Comparison of ENCODE assay signal across 8 mouse cellular contexts in the genomic region with DNA sequence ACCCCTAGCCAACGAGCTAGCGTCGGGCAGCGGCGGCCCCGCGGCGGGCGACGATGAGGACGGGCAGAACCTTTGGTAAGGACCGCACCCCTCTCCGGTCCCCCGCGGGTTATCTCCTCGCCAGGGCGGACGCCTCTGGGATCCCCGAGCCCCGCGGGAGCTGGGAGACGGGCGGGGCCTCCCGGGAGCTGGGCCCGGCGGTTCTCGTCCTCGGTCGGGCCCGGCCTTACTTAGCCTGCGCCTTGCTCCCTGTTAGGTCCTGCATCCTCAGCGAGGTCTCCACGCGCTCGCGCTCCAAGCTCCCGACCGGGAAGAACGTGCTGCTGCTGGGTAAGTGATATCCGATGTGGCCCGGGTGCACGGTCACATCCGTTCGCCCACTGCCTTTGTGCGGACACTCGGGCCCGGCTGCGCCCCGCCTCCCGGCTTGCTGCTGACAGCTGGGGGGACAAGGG. TPM values are rescaled to one million over a fixed set of nuclear protein-coding genes. Genes with fewer than 3 reads are reported as not detected.
A peak's percentile ranks its signal among the peaks of the same experiment; 100 is the strongest.
DNase-seq lines count a peak whose midpoint lies in the region; ATAC-seq and TF ChIP-seq lines count a peak whose summit lies in the region.

No protein-coding gene starts in this region.

- peak overlapping the region; percentile 97 for H3K9ac ChIP-seq in hindbrain, embryonic 15.5 days
- H3K9ac ChIP-seq in lung, embryonic 16.5 days (ENCODE audit: low read length), result peak overlapping the region; percentile 95

- DNase-seq in adrenal gland, postnatal 14 days, result peak; percentile 74
- no peak for DNase-seq in adrenal gland, postnatal 10 days
- DNase-seq in right cerebral cortex, adult 18-20 months, result peak; percentile 52
- no peak for DNase-seq in right cerebral cortex, postnatal 4 days
- DNase-seq in thymus, postnatal 0 days (ENCODE audit: low spot score), result no peak

- peak overlapping the region; percentile 97 for H3K27ac ChIP-seq in hindbrain, embryonic 15.5 days (replicated peaks)
- H3K27ac ChIP-seq in lung, embryonic 16.5 days (ENCODE audit: low read length), result peak overlapping the region; percentile 84
- H3K27ac ChIP-seq in small intestine, adult 2 months (ENCODE audit: insufficient read depth, low read depth, low read length), result peak overlapping the region; percentile 97

- H3K4me3 ChIP-seq in hindbrain, embryonic 15.5 days, result peak overlapping the region; percentile 95
- peak overlapping the region; percentile 96 for H3K4me3 ChIP-seq in lung, embryonic 16.5 days (ENCODE audit: low read length)
- peak overlapping the region; percentile 91 for H3K4me3 ChIP-seq in small intestine, adult 2 months (ENCODE audit: low read depth, low read length)

- H3K9me3 ChIP-seq in hindbrain, embryonic 15.5 days, result no peaks in the 10 kb centered on the region
- no peaks in the 10 kb centered on the region for H3K9me3 ChIP-seq in lung, embryonic 16.5 days (ENCODE audit: control insufficient read depth, low read length)

- no peaks in the 10 kb centered on the region for H3K27me3 ChIP-seq in hindbrain, embryonic 15.5 days
- H3K27me3 ChIP-seq in lung, embryonic 16.5 days (ENCODE audit: control insufficient read depth, insufficient read depth, low read depth, low read length), result no peaks in the 10 kb centered on the region
- H3K27me3 ChIP-seq in small intestine, adult 2 months (ENCODE audit: control insufficient read depth, insufficient read depth, low read length), result no peaks in the 10 kb centered on the region

- TF ChIP-seq POLR2A in small intestine, adult 2 months (IDR thresholded peaks at IDR 0.05; ENCODE audit: low read depth, low read length), result no peak

- peaks cover 22% of the 10 kb centered on the region for H3K36me3 ChIP-seq in hindbrain, embryonic 15.5 days
- H3K36me3 ChIP-seq in lung, embryonic 16.5 days (ENCODE audit: control insufficient read depth, insufficient read depth, low read length), result no peaks in the 10 kb centered on the region; the same call in 1 of the 2 replicates
- peaks cover 8% of the 10 kb centered on the region for H3K36me3 ChIP-seq in small intestine, adult 2 months (ENCODE audit: control insufficient read depth, insufficient read depth, low read length)

- peaks cover 39% of the 10 kb centered on the region for H3K4me1 ChIP-seq in hindbrain, embryonic 15.5 days (replicated peaks)
- H3K4me1 ChIP-seq in lung, embryonic 16.5 days (replicated peaks; ENCODE audit: control insufficient read depth, insufficient read depth, low read length), result peaks cover 18% of the 10 kb centered on the region
- H3K4me1 ChIP-seq in small intestine, adult 2 months (ENCODE audit: control insufficient read depth, insufficient read depth, insufficient read length, low read length), result peaks cover 13% of the 10 kb centered on the region

- peak overlapping the region; percentile 68 for H3K4me2 ChIP-seq in hindbrain, embryonic 15.5 days
- H3K4me2 ChIP-seq in lung, embryonic 16.5 days (ENCODE audit: low read depth, low read length), result peak overlapping the region; percentile 86

- under 1% methylated on average over 43 of the region's 50 CpGs for whole genome bisulfite sequencing in hindbrain, embryonic 15.5 days
- under 1% methylated on average over 49 of the region's 50 CpGs for WGBS in lung, embryonic 16.5 days
- WGBS in small intestine, adult 2 months, result under 1% methylated on average over 50 of the region's 50 CpGs

- peak; percentile 65 for ATAC-seq in hindbrain, embryonic 15.5 days (ENCODE audit: low FRiP score, low read depth)
- ATAC-seq in lung, embryonic 16.5 days (ENCODE audit: low read depth), result peak; percentile 67

- TF ChIP-seq CTCF in small intestine, adult 2 months (IDR thresholded peaks at IDR 0.05; ENCODE audit: extremely low read depth, insufficient read length, insufficient replicate concordance, low read depth, low read length), result no peak

RNA-seq across cellular contexts. Expression of a gene that starts 0.4 kb away (rescaled TPM):
- total RNA-seq in adrenal gland, postnatal 14 days (2021), result 37.1 and 44.6 TPM in 2 replicates
- total RNA-seq in adrenal gland, postnatal 10 days (2021), result 10 to 100 TPM; 38.3 to 41.0 TPM
- polyA plus RNA-seq in hindbrain, embryonic 15.5 days (2015; fragmentation: Nextera tagmentation; extraction: Ambion mirVana), result 139 and 140 TPM in 2 replicates
- polyA plus RNA-seq in lung, embryonic 16.5 days (2015; fragmentation: Nextera tagmentation; extraction: Ambion mirVana), result 53.0 and 59.0 TPM in 2 replicates
- polyA plus RNA-seq in small intestine, adult 2 months (2012; rRNA removed), result 9.9 and 18.7 TPM in 2 replicates
- polyA plus RNA-seq in thymus, postnatal 0 days (2015; fragmentation: Nextera tagmentation; extraction: Ambion mirVana), result 43.0 and 51.4 TPM in 2 replicates

RNA-seq across cellular contexts. Expression of a gene that starts 41.9 kb away (rescaled TPM):
- total RNA-seq in adrenal gland, postnatal 14 days (2021), result 57.6 and 58.5 TPM in 2 replicates
- 10 to 100 TPM; 59.4 to 61.0 TPM for total RNA-seq in adrenal gland, postnatal 10 days (2021)
- polyA plus RNA-seq in hindbrain, embryonic 15.5 days (2015; fragmentation: Nextera tagmentation; extraction: Ambion mirVana), result 18.0 and 20.9 TPM in 2 replicates
- 67.0 and 67.8 TPM in 2 replicates for polyA plus RNA-seq in lung, embryonic 16.5 days (2015; fragmentation: Nextera tagmentation; extraction: Ambion mirVana)
- polyA plus RNA-seq in small intestine, adult 2 months (2012; rRNA removed), result 26.6 and 46.1 TPM in 2 replicates
- 92.2 and 93.4 TPM in 2 replicates for polyA plus RNA-seq in thymus, postnatal 0 days (2015; fragmentation: Nextera tagmentation; extraction: Ambion mirVana)

RNA-seq across cellular contexts. Expression of a gene that starts 49.0 kb away (rescaled TPM):
- 33.9 and 36.5 TPM in 2 replicates for total RNA-seq in adrenal gland, postnatal 14 days (2021)
- total RNA-seq in adrenal gland, postnatal 10 days (2021), result 10 to 100 TPM; 36.0 to 39.9 TPM
- polyA plus RNA-seq in hindbrain, embryonic 15.5 days (2015; fragmentation: Nextera tagmentation; extraction: Ambion mirVana), result 50.2 and 53.2 TPM in 2 replicates
- polyA plus RNA-seq in lung, embryonic 16.5 days (2015; fragmentation: Nextera tagmentation; extraction: Ambion mirVana), result 64.4 and 64.7 TPM in 2 replicates
- 7.8 and 17.0 TPM in 2 replicates for polyA plus RNA-seq in small intestine, adult 2 months (2012; rRNA removed)
- 61.8 and 64.1 TPM in 2 replicates for polyA plus RNA-seq in thymus, postnatal 0 days (2015; fragmentation: Nextera tagmentation; extraction: Ambion mirVana)

Comparison
In these comparisons a context has a peak if more than half of its experiments do, and no peak if none do; other contexts are left out.
1. DNase-seq: peak in adrenal gland, postnatal 14 days (single experiment) and right cerebral cortex, adult 18-20 months (single experiment); none in adrenal gland, postnatal 10 days (single experiment), right cerebral cortex, postnatal 4 days (single experiment) and thymus, postnatal 0 days (single experiment).
2. Peak in every context shown above with its lines, with median percentiles within 50 percentile points of each other: H3K27ac ChIP-seq and H3K4me3 ChIP-seq.